Mouse (Mus musculus): Measurements from ENCODE around the gene Yif1b.

Yif1b gene

GRCm38 (mm10) chr7:29280801-29281200 lies 42.7 kb downstream of the Yif1b start:
- DNase-seq (ENCODE audit: low spot score in 2 of 2) = no peak

GRCm38 (mm10) chr7:29281201-29282073 lies 43.3 kb downstream of the Yif1b start, which contains the start of gene Spint2:
Gene Spint2, minus strand, starts transcription at chr7:29281912.
- DNase-seq (ENCODE audit: low spot score in 2 of 2) = peak; percentile 50 to 68

GRCm38 (mm10) chr7:29282074-29282554 lies 44.0 kb downstream of the Yif1b start:
- DNase-seq (ENCODE audit: low spot score in 2 of 2) = no peak

- no peak for DNase-seq (ENCODE audit: low spot score in 2 of 2)
Observed at GRCm38 (mm10) chr7:29283876-29284275, 45.7 kb downstream of the Yif1b start.

- no peak for DNase-seq (ENCODE audit: low spot score in 2 of 2)
Observed at GRCm38 (mm10) chr7:29284523-29284922, 46.4 kb downstream of the Yif1b start.

GRCm38 (mm10) chr7:29287481-29287880 lies 49.4 kb downstream of the Yif1b start:
- DNase-seq (ENCODE audit: low spot score in 2 of 2) = no peak

- no peak for DNase-seq (ENCODE audit: low spot score in 2 of 2)
Observed at GRCm38 (mm10) chr7:29288079-29288478, 50.0 kb downstream of the Yif1b start.

- peak; percentile 70 to 83 for DNase-seq (ENCODE audit: low spot score in 2 of 2)
Observed at GRCm38 (mm10) chr7:29288942-29289638, 51.0 kb downstream of the Yif1b start, which contains the start of gene Ppp1r14a. Gene Ppp1r14a, plus strand, starts transcription at chr7:29289308.

- no peak for DNase-seq (ENCODE audit: low spot score in 2 of 2)
Observed at GRCm38 (mm10) chr7:29289856-29290255, 51.7 kb downstream of the Yif1b start.

- no peak for DNase-seq (ENCODE audit: low spot score in 2 of 2)
Observed at GRCm38 (mm10) chr7:29290691-29291485, 52.8 kb downstream of the Yif1b start.

- no peak for DNase-seq (ENCODE audit: low spot score in 2 of 2)
Observed at GRCm38 (mm10) chr7:29291616-29292457, 53.7 kb downstream of the Yif1b start.

- DNase-seq (ENCODE audit: low spot score in 2 of 2) = no peak
Observed at GRCm38 (mm10) chr7:29292458-29293098, 54.4 kb downstream of the Yif1b start.

- DNase-seq (ENCODE audit: low spot score in 2 of 2) = no peak
Observed at GRCm38 (mm10) chr7:29293131-29294065, 55.3 kb downstream of the Yif1b start.

- no peak for DNase-seq (ENCODE audit: low spot score in 2 of 2)
Observed at GRCm38 (mm10) chr7:29294111-29294761, 56.1 kb downstream of the Yif1b start.

- DNase-seq (ENCODE audit: low spot score in 2 of 2) = no peak
Observed at GRCm38 (mm10) chr7:29295861-29296647, 57.9 kb downstream of the Yif1b start.

- DNase-seq (ENCODE audit: low spot score in 2 of 2) = peak in 1 of 2 experiments; percentile 64
Observed at GRCm38 (mm10) chr7:29296998-29297397, 58.9 kb downstream of the Yif1b start.
